Mouse (Mus musculus) lung, embryonic 16.5 days (tissue): ENCODE results near the gene Erc2. TPM values are rescaled to one million over a fixed set of nuclear protein-coding genes. Genes with fewer than 3 reads are reported as not detected.

Experiments
- ATAC-seq: fragments of 200-750 bp; cut with Nextera tagmentation; 2 replicates; pipeline ENCODE4 v1.8.0; 2017; ENCODE audit warnings: low read depth, mild to moderate bottlenecking, moderate library complexity
- H3K27ac ChIP-seq: fragments of 300-500 bp; sonication (generic); 2 replicates; pipeline ENCODE4 v1.5.1; 2014; ENCODE audit warnings: mild to moderate bottlenecking, control low read depth, low read length
- H3K27me3 ChIP-seq: fragments of 300-500 bp; sonication (generic); 2 replicates; pipeline ENCODE4 v1.6.1; 2014; ENCODE audit warnings: low read depth, low read length, mixed read lengths; ENCODE audit not compliant: control insufficient read depth, insufficient read depth
- H3K36me3 ChIP-seq: fragments of 300-500 bp; sonication (generic); 2 replicates; pipeline ENCODE4 v1.6.1; 2014; ENCODE audit warnings: low read length; ENCODE audit not compliant: control insufficient read depth, insufficient read depth
- H3K4me1 ChIP-seq: fragments of 300-500 bp; sonication (generic); replicated peaks from 2 replicates; pipeline ENCODE4 v1.6.1; 2014; ENCODE audit warnings: low read length, mixed read lengths; ENCODE audit not compliant: control insufficient read depth, insufficient read depth
- H3K4me2 ChIP-seq: fragments of 300-500 bp; sonication (generic); 2 replicates; pipeline ENCODE4 v1.6.1; 2014; ENCODE audit warnings: low read depth, low read length, control low read depth
- H3K4me3 ChIP-seq: fragments of 300-500 bp; sonication (generic); 2 replicates; pipeline ENCODE4 v1.5.1; 2014; ENCODE audit warnings: mild to moderate bottlenecking, low read length, control low read depth
- H3K9ac ChIP-seq: fragments of 300-500 bp; sonication (generic); 2 replicates; pipeline ENCODE4 v1.6.1; 2014; ENCODE audit warnings: low read length, control low read depth
- H3K9me3 ChIP-seq: fragments of 300-500 bp; sonication (generic); 2 replicates; pipeline ENCODE4 v1.6.1; 2016; ENCODE audit warnings: low read length; ENCODE audit not compliant: control insufficient read depth
- WGBS: fragments of 180-500 bp; shearing (Covaris S2); extraction: QIAGEN DNeasy Blood & Tissue Kit; methylation state at CpG from one replicate; pipeline ENCODE4 v1.1.7; 2014; 5-methylcytosine and 5-hydroxymethylcytosine counted together
- polyA plus RNA-seq: library from polyadenylated mRNA; unstranded; fragments of >200 nt; fragmentation: Nextera tagmentation; extraction: Ambion mirVana; gene quantifications from 2 replicates; pipeline ENCODE4 v1.2.1, GENCODE M21; 2015

The Erc2 gene
- polyA plus RNA-seq, 1 experiment from 2014 or later: 1.5 TPM

DNA sequence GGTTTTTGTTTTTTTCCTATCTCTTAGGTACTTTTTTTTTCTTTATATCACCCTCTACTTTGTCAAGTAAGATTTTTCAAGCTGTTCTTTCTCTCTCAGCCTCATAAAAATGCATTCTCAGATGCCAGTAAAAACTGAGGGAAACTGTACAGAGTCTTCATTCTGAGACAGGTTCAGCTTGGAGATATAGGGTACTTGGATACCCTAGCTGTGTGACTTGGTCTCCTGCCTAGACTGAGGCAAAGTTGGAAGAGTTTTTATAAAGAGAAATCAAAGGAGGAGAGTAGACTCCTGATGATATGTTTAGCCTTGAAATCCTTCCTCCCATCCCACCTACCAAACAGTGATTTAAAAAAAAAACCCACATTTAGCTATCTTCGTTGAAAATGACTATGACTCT, 651.4 kb downstream of the Erc2 start:
- no peaks in the 10 kb centered on the region; the same call in 1 of the 2 replicates for H3K27me3 ChIP-seq
- no peak overlapping the region for H3K4me3 ChIP-seq
- H3K4me2 ChIP-seq: no peak overlapping the region
- H3K9me3 ChIP-seq: no peaks in the 10 kb centered on the region
- 78% methylated on average over 1 of the region's 1 CpGs for WGBS
- no peak for ATAC-seq
- H3K27ac ChIP-seq: no peak overlapping the region
- no peaks in the 10 kb centered on the region for H3K36me3 ChIP-seq
- no peak overlapping the region for H3K9ac ChIP-seq
- no peaks in the 10 kb centered on the region for H3K4me1 ChIP-seq

DNA sequence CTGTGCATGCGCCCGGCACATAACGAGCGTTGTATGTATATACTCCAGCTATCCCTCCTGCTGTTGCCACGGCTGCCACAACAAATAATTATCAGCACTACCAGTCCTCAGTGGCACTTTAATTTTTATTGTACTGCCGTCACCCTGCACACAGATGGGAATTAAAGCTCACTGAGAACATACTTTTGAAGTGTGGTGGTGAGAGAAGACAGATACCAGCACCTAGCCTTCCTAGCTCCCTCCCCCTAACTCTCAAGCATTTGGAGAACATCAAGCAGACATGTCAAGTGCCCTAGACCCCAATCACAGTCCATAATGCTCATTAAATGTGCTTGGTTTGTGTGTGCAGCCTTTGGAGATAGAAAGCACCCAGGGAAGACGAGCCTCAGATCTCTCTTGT, 652.6 kb downstream of the Erc2 start:
- no peaks in the 10 kb centered on the region; the same call in 1 of the 2 replicates for H3K27me3 ChIP-seq
- WGBS: 65% methylated on average over 7 of the region's 7 CpGs
- no peak overlapping the region for H3K4me3 ChIP-seq
- no peak overlapping the region for H3K9ac ChIP-seq
- H3K27ac ChIP-seq: no peak overlapping the region
- H3K4me2 ChIP-seq: no peak overlapping the region
- no peaks in the 10 kb centered on the region for H3K9me3 ChIP-seq
- ATAC-seq: no peak
- H3K4me1 ChIP-seq: no peaks in the 10 kb centered on the region
- H3K36me3 ChIP-seq: no peaks in the 10 kb centered on the region

DNA sequence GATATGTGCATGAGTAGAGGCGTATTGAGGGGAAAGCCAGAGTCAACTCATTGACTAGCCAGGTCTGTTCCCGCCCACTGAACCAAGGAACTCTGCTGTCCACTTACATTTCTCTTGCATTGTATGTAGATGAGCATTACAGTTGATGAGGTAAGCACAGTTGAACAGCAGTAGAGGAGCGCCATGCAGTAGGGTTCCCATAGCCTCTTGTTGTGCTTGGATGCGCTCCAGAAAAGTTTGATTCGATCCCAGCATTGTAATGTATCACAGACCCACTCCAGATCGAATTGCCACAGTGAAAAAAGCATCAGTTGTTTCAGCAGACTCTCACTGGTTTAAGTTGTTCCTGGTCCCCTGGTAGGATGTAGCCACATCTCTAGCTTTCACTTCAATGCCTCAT, 656.7 kb downstream of the Erc2 start:
- Histone ChIP-seq H3K27me3 (no peaks in the 10 kb centered on the region), H3K36me3 (no peaks in the 10 kb centered on the region), H3K9me3 (no peaks in the 10 kb centered on the region), H3K4me2 (no peak overlapping the region), H3K4me1 (no peaks in the 10 kb centered on the region), H3K27ac (no peak overlapping the region), H3K4me3 (no peak overlapping the region), H3K9ac (no peak overlapping the region)
- ATAC-seq: no peak
- WGBS: 82% methylated on average over 6 of the region's 6 CpGs

DNA sequence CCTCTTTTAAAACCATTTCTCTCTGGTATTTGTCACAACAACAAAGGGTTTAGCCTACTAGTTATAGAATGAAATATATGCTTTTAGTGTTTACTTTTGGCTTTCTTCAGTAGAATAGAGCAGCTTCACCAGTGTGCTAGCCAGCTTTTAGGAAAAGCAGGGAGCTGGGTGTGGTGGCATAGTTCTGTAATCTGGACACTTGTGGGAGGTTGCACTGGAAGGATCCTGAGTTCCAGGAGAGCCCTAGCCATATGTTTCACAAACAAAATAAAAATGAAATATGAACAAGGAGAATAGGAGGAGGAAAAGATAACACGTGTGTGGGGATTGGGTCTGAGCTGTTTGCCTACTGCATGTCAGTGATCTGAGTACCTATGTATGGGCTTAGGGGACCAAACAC, 658.1 kb downstream of the Erc2 start:
- H3K36me3 ChIP-seq: no peaks in the 10 kb centered on the region
- no peaks in the 10 kb centered on the region for H3K27me3 ChIP-seq
- no peak overlapping the region for H3K27ac ChIP-seq
- 37% methylated on average over 1 of the region's 1 CpGs for WGBS
- H3K4me2 ChIP-seq: no peak overlapping the region
- H3K9ac ChIP-seq: no peak overlapping the region
- H3K4me3 ChIP-seq: no peak overlapping the region
- no peaks in the 10 kb centered on the region for H3K4me1 ChIP-seq
- H3K9me3 ChIP-seq: no peaks in the 10 kb centered on the region
- ATAC-seq: no peak

DNA sequence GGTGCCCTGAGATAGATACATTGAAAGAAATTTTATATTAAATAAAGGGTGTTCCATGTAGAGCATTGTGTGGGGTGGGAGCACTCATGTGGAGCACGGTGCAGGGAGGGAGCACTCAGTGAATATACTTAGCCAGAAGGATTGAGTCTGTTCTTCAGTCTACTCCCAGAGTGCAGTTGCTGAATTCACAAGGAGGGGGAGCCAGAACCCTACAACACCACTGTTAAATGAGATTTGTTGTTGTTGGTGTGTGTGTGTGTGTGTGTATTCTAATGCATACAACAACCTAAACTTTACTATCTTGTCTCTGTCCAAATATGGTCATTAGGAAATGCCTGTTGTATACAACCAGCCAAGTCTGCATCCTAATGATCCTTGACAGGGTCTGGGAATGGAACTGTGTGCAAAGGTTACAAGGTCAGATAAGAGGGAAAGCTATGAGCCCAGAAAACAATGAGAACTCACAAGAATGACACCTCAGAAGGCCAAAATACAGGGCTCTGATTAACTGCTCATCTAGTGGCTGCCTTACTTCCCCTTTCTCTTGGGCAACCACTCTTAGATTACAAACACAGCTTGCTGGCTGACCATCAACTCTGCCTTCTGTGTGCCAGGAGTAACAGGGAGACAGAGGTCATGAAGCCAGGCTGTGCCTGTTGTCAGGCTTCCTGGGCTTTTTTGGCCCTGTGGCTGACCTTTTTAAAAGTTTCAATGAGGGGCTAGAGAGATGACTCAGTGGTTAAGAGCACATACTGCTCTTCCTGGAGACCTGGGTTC, 661.3 kb downstream of the Erc2 start:
- H3K4me3 ChIP-seq: no peak overlapping the region
- no peak overlapping the region for H3K27ac ChIP-seq
- no peak overlapping the region for H3K4me2 ChIP-seq
- no peak overlapping the region for H3K9ac ChIP-seq
- no peaks in the 10 kb centered on the region for H3K27me3 ChIP-seq
- H3K9me3 ChIP-seq: no peaks in the 10 kb centered on the region
- no peak for ATAC-seq
- H3K36me3 ChIP-seq: no peaks in the 10 kb centered on the region
- H3K4me1 ChIP-seq: no peaks in the 10 kb centered on the region
- 92% methylated on average over 1 of the region's 1 CpGs for WGBS

DNA sequence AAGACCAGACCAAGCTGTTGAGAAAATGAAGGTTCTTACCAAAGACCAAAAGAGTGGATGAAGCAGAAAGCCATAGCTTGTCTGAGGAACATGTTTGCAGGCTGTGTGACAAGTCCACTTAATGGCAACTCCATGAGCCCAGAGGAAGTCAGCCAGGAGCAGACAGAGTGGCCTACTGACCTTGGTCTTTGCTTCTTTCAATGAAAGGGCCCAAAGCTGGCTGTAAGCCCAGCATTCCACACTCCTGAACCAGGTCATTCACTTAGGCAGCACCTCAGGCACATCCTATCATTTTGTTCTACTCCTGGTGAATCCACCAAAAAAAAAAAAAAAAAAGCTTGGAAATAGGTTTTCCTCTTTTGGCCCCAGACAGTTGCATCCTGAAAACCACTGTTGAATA, 664.3 kb downstream of the Erc2 start:
- no peak for ATAC-seq
- no peak overlapping the region for H3K4me3 ChIP-seq
- H3K36me3 ChIP-seq: no peaks in the 10 kb centered on the region
- H3K9me3 ChIP-seq: no peaks in the 10 kb centered on the region
- no peaks in the 10 kb centered on the region for H3K27me3 ChIP-seq
- H3K9ac ChIP-seq: no peak overlapping the region
- H3K4me2 ChIP-seq: no peak overlapping the region
- H3K4me1 ChIP-seq: no peaks in the 10 kb centered on the region
- H3K27ac ChIP-seq: no peak overlapping the region

DNA sequence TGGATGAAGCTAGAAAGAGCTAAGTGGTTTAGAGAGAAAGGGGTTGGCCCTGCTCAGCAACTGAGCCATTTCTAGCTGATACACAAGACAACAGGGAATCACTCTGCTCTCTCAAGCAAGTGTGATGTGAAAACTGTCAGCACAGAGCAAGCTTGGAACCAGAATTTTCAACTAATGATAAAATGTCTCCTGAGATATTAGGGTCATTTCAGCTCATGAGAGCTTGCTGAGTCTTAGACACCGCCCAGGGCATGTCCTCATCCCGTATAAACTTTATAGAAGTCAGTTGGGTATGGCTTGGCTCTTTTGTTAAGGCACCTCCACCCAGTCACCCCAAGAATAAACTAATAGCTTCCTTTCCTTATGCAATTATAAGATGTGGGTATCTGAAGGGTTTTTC, 666.0 kb downstream of the Erc2 start:
- Histone ChIP-seq H3K36me3 (no peaks in the 10 kb centered on the region), H3K4me1 (no peaks in the 10 kb centered on the region), H3K4me2 (no peak overlapping the region), H3K27me3 (no peaks in the 10 kb centered on the region; the same call in 1 of the 2 replicates), H3K9ac (no peak overlapping the region), H3K9me3 (no peaks in the 10 kb centered on the region), H3K27ac (no peak overlapping the region), H3K4me3 (no peak overlapping the region)
- WGBS: 81% methylated on average over 2 of the region's 2 CpGs
- no peak for ATAC-seq

DNA sequence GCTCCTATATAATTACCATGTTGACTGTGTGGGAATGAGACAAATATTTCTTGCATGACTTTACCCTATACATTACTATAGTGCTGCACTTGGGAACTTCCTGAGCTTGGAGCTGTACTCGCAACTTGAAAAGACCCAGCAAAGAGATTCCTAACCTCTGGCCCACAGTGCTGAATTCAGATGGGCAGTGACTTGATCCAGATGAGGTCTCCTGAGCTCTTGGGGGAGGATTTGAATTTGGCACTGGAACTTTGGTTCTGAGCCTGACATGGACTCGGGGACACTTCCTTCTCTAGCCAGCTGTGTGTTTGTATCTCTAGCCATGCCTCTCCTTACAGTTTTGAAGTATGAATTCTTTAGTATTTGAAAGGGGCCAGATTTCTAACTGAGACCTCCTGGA, 666.7 kb downstream of the Erc2 start:
- H3K4me1 ChIP-seq: no peaks in the 10 kb centered on the region
- 62% methylated on average over 2 of the region's 2 CpGs for whole genome bisulfite sequencing
- H3K36me3 ChIP-seq: no peaks in the 10 kb centered on the region
- no peak overlapping the region for H3K9ac ChIP-seq
- H3K4me2 ChIP-seq: no peak overlapping the region
- H3K9me3 ChIP-seq: no peaks in the 10 kb centered on the region
- ATAC-seq: no peak
- no peaks in the 10 kb centered on the region; the same call in 1 of the 2 replicates for H3K27me3 ChIP-seq
- no peak overlapping the region for H3K27ac ChIP-seq
- H3K4me3 ChIP-seq: no peak overlapping the region

DNA sequence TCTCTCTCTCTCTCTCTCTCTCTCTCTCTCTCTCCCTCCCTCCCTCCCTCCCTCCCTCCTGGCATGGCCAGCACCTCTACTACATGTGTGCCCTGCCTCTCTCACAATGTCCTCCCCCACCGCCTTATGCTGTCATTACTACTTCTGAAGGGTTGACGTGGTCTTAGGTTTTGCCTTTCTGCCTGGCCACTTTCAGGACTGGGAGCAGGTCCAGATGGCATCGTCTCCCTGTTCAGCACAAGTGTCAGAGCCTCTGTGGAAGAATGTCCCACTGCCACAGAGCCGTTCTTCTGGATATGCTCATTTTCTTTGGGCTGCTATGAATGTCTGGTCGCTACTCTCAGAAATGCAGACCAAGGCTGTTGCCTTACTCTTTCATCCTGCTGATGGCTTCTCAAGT, 671.7 kb downstream of the Erc2 start:
- H3K4me3 ChIP-seq: no peak overlapping the region
- H3K9ac ChIP-seq: no peak overlapping the region
- H3K27me3 ChIP-seq: peaks cover 5% of the 10 kb centered on the region; the same call in 1 of the 2 replicates
- no peak overlapping the region for H3K27ac ChIP-seq
- no peak overlapping the region for H3K4me2 ChIP-seq
- H3K9me3 ChIP-seq: no peaks in the 10 kb centered on the region
- peaks cover 8% of the 10 kb centered on the region; the same call in 1 of the 2 replicates for H3K4me1 ChIP-seq
- no peaks in the 10 kb centered on the region for H3K36me3 ChIP-seq
- WGBS: 64% methylated on average over 5 of the region's 5 CpGs
- no peak for ATAC-seq
